Mouse (Mus musculus): Measurements from ENCODE around the gene Gm7029.
"Not testable (repeated sequence)": the region's sequence is repeated elsewhere in the genome, so short reads cannot be mapped to it uniquely, and the experiment has no call there.

The Gm7029 gene

DNA sequence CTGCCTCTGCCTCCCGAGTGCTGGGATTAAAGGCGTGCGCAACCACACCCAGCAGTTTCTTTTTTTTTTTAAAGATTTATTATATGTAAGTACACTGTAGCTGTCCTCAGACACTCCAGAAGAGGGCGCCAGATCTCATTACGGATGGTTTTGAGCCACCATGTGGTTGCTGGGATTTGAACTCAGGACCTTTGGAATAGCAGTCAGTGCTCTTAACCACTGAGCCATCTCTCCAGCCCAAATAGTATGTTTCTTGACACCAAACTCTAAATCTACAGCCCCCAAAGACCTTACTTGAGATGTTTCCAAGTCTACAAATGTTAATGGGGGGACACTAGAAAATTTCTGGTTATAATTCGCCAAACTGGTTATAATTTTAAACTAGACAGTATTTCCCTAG, 18.3 kb downstream of the Gm7029 start:
- not testable (repeated sequence) for DNase-seq (ENCODE audit: low spot score)

DNA sequence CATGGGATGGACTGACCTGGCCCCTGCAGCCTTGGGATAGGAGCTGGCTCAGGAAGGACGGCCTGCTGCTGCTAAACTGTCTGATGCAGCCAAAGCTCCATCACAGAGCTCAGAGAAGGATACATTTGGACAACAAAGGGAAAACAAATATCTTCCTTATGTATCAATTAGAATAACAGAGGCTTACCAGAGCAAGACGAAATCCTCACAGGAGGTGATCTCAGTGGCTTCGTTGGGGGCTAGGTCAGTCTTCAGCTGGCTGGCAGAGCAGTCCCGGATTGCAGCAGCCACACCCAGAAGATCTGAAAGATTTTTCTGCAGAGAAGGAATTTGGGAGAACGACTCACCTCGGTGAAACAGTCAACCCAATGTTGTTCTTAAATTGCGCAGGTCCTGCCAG, 18.8 kb downstream of the Gm7029 start:
- DNase-seq (ENCODE audit: low spot score) = no peak

DNA sequence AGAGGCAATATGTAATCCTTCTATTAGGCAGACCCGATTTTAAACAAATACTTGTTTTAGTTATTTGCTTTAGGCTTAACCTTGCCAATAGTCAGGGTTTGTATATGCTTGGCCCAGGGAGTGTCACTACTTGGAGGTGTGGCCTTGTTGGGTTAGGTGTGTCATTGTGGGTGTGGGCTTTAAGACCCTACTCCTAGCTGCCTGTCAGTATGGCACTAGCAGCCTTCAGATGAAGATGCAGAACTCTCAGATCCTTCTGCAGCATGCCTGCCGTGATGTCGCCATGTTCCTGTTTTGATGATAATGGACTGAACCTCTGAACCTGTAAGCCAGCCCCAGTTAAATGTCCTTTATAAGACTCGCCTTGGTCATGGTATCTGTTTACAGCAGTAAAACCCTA, 19.4 kb downstream of the Gm7029 start:
- DNase-seq (ENCODE audit: low spot score) = not testable (repeated sequence)

DNA sequence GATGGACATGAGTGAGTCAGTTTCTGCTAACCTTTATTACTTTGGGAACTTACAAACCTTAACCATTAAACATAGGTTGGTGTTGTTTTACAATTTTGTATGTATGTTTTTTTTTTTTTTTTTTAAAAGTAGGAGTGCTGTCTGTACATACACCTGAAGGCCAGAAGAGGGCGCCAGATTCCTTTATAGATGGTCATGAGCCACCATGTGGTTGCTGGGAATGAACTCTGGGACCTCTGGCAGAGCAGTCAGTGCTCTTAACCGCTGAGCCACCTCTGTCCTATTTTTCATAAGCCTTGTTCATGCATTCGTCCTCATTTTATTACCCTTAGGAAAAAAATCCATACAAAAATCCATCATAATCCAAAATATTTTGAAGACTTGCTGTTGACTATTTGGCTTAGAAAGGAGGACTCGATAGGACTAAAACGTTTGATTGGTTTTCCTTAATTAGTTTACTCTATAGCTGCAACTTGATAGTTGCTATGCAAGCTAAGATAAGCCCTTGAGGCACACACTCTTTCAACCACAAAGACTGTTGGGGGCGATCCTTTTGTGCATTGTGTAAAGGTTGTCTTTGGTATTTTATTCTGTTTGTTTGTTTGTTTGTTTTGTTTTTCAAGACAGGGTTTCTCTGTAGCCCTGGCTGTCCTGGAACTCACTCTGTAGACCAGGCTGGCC, 23.6 kb downstream of the Gm7029 start:
- no peak for DNase-seq (ENCODE audit: low spot score)

DNA sequence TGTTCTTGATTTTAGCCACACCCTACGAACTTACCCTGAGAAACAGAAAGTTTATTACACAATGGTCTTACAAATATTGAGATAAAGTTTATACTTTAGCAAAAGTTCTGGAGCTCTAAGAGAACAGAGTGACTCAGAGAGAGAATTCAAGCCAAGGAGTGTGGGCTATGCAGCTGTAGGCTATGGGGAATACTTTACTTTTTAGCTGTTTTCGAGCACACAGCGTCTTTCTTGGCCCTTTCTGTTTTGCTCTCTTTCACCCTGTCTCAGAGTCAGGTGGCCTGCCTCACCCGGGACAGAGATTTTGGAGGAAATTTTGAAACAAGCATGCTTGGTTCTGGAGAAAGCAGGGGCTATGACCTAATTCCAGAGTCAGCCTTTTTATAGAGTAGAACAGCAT, 24.6 kb downstream of the Gm7029 start:
- not testable (repeated sequence) for DNase-seq (ENCODE audit: low spot score)

DNA sequence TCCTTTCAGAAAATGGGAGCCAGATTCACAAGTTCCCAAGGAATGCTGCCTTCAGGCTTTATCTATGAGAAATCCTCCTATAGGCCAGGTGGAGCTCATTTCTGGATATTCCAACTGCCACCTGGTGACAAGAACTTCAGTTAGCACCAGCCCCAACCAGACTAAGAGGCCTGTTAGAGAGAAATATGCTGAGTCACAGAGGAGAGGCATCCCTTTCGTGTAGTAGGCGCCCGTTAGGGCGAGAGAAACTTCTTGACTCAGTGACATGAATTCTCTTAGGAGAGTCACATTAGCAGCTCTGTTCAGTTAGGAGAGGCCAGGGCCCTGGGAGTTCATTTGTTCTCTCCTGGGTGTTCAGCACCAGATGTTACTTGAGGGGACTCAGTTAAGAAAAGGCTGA, 26.0 kb downstream of the Gm7029 start:
- no peak for DNase-seq (ENCODE audit: low spot score)

DNA sequence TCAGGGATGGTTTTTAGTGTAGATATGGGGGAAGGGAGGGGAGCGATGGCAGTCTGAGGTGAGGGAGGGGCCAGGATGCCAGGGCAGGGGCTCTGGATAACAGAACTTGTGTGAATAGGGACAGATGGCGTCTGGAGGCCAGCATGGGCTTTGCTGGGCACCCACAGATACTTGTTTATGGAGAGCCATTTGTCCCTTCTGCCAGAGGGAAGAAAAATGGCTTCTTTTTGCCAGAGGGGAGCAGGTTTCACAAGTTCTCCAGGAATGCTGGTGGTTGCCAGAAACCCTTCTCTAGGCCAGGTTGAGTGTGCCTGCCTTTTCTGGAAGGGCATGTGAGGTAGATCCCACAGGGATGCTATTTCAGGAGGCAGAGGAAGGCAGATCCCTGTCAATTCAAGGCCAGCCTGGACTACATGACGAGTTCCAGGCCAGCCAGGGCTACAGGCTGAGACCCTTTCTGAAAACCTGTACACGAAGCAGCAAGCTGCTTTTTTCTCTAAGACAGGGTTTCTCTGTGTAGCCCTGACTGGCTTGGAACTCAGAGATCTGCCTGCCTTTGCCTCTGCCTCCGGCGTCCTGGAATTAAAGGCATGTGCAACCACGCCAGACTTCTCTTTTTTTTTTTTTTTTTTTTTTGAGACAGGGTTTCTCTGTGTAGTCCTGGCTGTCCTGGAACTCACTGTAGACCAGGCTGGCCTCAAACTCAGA, 26.8 kb downstream of the Gm7029 start:
- DNase-seq (ENCODE audit: low spot score) = no peak

DNA sequence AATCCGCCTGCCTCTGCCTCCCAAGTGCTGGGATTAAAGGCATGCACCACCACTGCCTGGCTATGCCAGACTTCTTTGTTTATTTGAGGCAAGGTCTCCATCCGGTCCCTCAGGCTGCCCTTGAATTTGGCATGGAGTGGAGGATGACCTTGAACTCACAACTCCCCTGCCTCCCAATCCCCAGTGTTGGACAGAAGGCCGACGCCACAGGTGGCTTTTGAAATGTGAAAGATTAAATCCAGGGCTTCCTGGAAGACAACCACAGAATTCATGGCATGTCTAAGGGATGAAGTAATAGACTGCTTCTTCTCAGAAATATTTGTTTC, 27.3 kb downstream of the Gm7029 start:
- DNase-seq (ENCODE audit: low spot score) = no peak

DNA sequence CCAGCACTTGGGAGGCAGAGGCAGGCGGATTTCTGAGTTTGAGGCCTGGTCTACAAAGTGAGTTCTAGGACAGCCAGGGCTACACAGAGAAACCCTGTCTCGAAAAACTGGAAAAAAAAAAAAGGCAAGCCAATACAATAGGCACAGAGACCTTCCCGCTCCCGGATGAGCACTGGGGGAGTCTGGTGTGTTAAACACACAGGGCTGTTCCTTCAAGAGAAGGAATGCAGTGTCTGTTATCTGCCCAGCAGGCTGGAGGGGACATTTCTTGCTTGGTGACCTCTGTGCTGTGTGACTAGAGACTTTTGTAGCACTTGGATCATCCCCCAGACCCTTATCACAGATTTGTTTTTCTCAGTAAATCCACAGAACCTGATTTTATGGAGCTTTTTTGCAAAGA, 28.0 kb downstream of the Gm7029 start:
- DNase-seq (ENCODE audit: low spot score) = no peak

DNA sequence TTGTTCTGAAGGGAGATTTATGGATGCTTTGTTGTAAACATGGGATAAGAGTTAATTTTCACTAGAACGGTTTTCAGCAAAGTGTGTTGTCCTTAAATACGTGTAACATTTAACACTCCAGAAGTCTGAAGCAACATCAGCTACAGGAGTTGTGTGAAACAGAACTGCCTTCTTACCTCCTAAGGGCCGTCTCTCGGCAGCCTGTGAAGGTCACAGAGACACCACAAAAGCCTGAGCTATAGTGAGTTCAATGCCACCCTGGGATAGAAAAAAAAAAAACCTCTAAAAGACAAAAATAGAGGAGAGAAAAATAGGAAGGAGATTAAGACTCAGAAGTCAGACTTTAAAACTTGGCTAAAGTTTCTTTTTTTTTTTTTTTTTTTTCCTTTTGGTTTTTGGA, 28.4 kb downstream of the Gm7029 start:
- no peak for DNase-seq (ENCODE audit: low spot score)

DNA sequence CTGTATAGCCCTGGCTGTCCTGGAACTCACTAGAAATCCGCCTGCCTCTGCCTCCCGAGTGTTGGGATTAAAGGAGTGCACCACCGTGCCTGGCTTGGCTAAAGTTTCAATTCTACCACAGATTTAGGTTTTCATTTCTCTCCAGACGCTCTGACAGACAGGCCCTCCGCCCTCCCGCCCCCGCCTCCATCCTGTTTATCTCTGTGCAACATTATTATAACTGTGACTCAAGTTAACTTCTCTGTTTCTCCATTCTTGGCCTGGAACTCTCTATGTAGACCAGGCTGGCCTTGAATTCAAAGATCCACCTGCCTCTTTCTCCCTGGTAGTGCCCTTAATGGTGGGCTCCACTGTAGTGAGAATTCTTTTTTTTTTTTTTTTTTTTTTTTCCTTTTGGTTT, 28.9 kb downstream of the Gm7029 start:
- DNase-seq (ENCODE audit: low spot score) = no peak

DNA sequence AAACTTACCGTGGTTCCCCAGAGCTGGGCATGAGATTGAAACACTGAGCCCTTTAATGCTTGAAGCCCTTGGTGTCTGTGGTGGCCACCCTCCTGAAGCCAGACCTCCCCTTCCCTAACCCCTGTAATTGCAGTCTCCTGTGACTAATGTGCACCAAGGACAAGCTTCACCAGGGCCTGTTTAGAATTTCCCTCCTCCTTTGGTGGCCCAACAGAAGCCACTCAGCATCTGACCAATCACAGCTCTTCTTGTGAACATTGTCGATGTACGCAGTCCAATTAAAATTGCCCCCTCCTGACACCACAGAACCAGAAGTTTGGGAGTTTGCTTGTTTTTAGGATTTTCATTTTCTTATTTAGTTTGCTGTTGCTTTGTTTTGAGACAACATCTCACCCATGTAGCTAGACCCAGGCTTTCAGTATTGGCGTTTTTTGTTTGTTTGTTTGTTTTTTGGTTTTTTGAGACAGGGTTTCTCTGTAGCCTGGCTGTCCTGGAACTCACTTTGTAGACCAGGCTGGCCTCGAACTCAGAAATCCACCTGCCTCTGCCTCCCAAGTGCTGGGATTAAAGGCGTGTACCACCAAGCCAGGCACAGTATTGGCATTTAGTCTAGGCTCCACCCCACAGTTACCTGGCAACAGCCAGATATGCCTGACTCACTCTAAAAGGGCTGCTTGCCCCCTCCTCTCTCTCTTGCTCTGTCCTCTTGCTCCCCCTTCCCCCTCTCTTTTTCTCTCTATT, 30.4 kb downstream of the Gm7029 start:
- not testable (repeated sequence) for DNase-seq (ENCODE audit: low spot score)

DNA sequence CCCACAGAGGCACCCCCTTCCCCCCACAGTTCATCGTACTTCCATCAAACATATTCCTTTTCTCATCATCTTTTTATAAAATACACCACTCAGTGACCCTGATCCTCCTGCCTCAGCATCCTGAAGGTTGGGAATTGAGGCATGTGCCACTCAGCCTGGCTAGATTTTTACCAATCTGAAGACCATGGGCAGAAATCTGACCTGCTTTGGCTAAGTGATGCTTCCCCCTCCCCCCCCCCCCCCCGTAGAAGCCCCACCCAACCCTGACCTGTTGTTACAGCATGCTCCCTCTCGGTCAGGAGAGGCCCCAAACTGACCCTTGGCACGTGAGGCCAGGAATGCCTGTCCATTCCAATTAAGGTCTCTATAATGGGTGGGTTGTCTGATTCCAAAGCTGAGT, 31.2 kb downstream of the Gm7029 start, which contains the start of gene Platr17:
Gene Platr17, plus strand, starts transcription at position 301 of the 400 bp plus-strand sequence.
- not testable (repeated sequence) for DNase-seq (ENCODE audit: low spot score)

DNA sequence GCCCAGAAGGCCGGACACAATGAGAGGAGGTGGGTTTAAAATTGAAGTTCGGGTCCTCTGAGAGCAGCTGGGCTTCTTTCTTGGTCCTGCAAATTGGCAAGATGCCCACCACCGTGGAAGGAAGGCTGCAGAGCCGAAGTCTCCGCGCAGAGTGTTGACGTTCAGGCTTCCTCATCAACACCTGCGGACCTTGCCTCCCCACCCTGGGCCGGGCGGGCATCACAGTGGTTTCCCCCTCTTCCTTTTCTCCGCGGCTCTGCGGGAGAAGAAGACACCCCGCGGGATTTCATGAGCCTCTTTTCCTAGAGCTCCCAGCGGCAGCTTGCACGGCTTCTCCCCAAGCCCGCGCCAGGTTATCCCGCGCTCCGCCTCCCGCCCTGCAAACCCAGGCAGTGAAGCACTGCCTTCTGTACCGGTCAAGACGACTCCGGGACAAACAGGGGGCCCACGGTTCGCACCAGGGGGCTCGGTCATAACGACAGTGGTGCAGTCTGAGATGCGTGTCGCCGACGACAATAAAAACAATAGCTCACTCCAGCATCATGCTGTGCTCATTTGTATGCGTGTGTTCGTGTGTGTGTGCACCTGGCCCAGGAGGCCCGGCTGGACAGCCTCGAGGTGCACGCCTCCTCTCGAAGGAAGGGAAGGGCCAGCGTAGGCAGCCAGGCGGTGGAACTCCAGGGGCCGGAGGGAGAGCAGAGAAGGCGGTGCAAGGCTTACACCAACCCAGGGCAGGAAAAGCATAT, 34.9 kb downstream of the Gm7029 start:
- DNase-seq (ENCODE audit: low spot score) = no peak

DNA sequence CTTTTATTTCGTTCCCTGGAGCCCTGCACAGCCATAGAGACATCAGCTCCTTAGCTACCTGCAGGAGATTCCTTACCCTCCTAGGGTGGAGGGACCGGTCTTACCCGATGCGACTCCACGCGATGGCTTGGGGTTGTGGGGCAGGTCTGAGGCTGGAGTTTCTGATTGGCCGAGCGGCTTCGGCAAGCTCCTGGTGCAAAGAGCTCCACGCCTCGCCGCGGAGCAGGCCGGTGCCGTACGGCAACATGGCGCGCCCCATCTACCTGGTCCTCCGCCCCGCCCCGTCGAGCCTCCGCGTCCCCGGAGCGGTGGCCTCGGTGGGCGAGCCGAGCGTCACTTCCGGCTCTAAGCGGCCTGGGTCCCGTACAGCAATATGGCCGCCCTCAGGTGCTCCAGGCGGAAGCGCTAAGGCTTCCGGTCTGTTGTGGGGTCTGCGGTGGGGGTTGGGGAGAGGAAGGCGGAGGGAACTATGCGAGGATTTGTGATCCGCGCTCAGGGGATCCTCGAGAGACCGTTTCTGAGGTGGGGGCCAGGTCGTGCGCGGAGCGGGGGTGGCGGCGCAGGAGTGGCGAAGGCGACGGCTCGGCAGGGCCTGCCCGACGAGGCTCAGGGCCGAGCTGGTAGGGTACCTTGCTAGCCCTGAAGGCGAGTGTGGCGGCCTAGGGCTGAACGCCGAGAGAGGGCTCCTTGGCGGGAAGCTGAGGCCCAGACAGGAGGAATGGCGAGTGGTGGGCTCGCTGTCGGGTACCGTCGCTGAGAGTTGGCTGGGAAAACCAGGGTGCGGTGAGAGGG, 35.6 kb downstream of the Gm7029 start, which contains the start of gene Daxx:
Gene Daxx, plus strand, starts transcription at position 338 of the 792 bp plus-strand sequence.
- peak; percentile 97 for DNase-seq (ENCODE audit: low spot score)

DNA sequence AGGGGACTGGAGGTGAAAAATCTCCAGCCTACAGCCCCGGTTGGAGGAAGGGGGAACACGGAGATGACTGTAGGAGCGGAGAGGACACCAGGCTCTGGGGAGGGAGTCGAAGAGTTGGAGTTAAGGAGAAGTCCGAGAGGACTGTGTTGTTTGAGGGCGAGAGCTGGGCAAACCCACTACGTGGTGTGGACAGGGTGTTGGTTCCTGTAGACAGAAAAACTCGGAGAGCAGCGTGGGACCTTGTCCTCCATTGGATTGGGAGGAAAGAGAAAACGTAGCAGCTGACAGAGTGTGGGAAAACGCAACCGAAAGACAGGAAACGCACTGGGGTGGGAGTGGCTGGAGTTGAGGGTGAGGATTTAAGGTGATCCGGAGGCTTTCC, 36.2 kb downstream of the Gm7029 start:
- no peak for DNase-seq (ENCODE audit: low spot score)

DNA sequence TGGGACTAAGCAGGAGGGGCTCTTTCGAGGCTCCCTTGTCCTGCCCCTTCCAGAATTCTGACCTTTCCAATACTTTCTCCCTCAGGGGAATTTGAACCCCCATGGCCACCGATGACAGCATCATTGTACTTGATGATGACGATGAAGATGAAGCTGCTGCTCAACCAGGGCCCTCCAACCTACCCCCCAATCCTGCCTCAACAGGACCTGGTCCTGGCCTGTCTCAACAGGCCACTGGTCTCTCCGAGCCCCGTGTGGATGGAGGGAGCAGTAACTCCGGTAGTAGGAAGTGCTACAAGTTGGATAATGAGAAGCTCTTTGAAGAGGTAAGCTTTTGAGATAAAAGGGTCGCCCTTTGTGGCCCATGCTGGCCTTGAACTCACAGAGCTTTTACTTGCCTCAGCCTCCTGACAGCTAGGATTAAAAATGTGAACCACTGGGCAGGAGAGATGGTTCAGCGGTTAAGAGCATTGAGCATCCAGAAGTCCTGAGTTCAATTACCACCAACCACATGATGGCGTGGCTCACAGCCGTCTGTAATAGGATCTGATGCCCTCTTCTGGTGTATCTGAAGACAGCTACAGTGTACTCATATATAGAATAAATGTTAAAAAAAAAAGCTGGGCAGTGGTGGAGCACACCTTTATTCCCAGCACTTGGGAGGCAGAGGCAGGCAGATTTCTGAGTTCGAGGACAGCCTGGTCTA, 36.9 kb downstream of the Gm7029 start:
- DNase-seq (ENCODE audit: low spot score) = no peak

DNA sequence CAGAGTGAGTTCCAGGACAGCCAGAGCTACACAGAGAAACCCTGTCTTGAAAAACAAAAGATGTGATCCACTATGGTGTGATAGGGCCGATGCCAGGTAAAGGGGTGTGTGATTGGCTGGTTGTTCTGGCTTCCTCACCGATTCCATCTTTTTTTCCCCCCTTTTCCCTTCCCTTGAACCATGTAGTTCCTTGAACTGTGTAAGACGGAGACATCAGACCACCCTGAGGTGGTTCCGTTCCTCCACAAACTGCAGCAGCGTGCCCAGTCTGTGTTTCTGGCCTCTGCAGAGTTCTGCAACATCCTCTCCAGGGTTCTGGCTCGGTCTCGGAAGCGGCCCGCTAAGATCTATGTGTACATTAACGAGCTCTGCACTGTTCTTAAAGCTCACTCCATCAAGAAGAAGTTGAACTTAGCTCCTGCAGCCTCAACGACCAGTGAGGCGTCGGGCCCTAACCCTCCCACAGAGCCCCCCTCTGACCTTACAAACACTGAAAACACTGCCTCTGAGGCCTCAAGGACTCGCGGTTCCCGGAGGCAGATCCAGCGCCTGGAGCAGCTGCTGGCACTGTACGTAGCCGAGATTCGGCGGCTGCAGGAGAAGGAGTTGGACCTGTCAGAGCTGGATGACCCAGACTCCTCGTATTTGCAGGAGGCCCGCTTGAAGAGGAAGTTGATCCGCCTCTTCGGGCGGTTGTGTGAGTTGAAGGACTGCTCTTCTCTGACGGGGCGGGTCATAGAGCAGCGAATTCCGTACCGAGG, 37.6 kb downstream of the Gm7029 start:
- DNase-seq (ENCODE audit: low spot score) = no peak

DNA sequence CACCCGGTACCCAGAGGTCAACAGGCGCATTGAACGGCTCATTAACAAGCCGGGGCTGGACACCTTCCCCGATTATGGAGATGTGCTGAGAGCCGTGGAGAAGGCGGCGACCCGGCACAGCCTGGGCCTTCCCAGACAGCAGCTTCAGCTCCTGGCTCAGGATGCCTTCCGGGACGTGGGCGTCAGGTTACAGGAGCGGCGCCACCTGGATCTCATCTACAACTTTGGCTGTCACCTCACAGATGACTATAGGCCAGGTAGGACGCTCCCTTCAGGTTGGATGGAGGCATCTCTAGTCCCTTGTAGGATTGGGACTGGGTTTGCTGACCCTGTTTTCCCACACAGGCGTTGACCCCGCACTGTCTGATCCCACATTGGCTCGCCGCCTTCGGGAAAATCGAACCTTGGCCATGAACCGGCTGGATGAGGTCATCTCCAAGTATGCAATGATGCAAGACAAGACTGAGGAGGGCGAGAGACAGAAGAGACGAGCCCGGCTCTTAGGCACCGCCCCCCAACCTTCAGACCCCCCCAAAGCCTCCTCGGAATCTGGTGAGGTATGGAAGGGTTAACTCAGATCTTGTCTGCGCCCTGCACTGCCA, 38.3 kb downstream of the Gm7029 start:
- no peak for DNase-seq (ENCODE audit: low spot score)

DNA sequence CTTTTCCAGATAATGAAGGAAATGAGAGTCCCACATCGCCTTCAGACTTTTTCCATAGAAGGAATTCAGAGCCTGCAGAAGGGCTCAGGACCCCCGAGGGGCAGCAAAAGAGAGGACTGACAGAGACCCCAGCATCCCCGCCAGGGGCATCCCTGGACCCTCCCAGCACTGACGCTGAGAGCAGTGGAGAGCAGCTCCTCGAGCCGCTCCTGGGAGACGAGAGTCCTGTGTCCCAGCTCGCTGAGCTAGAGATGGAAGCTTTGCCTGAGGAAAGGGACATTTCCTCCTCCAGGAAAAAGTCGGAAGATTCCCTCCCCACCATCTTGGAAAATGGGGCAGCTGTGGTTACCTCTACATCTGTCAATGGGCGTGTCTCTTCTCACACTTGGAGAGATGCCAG, 39.6 kb downstream of the Gm7029 start:
- no peak for DNase-seq (ENCODE audit: low spot score)
